Mouse (Mus musculus): ENCODE data around the gene Gclc. TPM values are rescaled to one million over a fixed set of nuclear protein-coding genes. Genes with fewer than 3 reads are reported as not detected.
"Not testable (repeated sequence)": the region's sequence is repeated elsewhere in the genome, so short reads cannot be mapped to it uniquely, and the experiment has no call there.

Gene Gclc
- total RNA-seq, 2 experiments from 2014 or later = 44.6 to 56.8 TPM

GRCm38 (mm10) chr9:77741452-77741851 lies 12.9 kb upstream of the Gclc start:
- ATAC-seq (replicated peaks; ENCODE audit: poor library complexity, severe bottlenecking) = no peak

GRCm38 (mm10) chr9:77744798-77745197 lies 9.5 kb upstream of the Gclc start:
- no peak for ATAC-seq (replicated peaks; ENCODE audit: poor library complexity, severe bottlenecking)

- ATAC-seq (replicated peaks; ENCODE audit: poor library complexity, severe bottlenecking) = no peak
These were observed 8.0 kb upstream of the Gclc start for GRCm38 (mm10) chr9:77746315-77746714.

- ATAC-seq (replicated peaks; ENCODE audit: poor library complexity, severe bottlenecking) = not testable (repeated sequence)
These were observed 6.0 kb upstream of the Gclc start for GRCm38 (mm10) chr9:77748292-77748691.

GRCm38 (mm10) chr9:77750133-77751060 lies 3.9 kb upstream of the Gclc start:
- peak; percentile 81 for ATAC-seq (replicated peaks; ENCODE audit: poor library complexity, severe bottlenecking)

- peak; percentile 4; the same call in 1 of the 2 replicates for ATAC-seq (replicated peaks; ENCODE audit: poor library complexity, severe bottlenecking)
These were observed 3.2 kb upstream of the Gclc start for GRCm38 (mm10) chr9:77751091-77751521.

GRCm38 (mm10) chr9:77754728-77755402 lies 530 bp downstream of the Gclc start:
- ATAC-seq (replicated peaks; ENCODE audit: poor library complexity, severe bottlenecking) = peak; percentile 56

GRCm38 (mm10) chr9:77755403-77755784 lies 1.1 kb downstream of the Gclc start:
- ATAC-seq (replicated peaks; ENCODE audit: poor library complexity, severe bottlenecking) = no peak

- ATAC-seq (replicated peaks; ENCODE audit: poor library complexity, severe bottlenecking) = peak; percentile 57
These were observed 1.7 kb downstream of the Gclc start for GRCm38 (mm10) chr9:77756076-77756475.

- no peak for ATAC-seq (replicated peaks; ENCODE audit: poor library complexity, severe bottlenecking)
These were observed 3.0 kb downstream of the Gclc start for GRCm38 (mm10) chr9:77757331-77757730.

GRCm38 (mm10) chr9:77758481-77758880 lies 4.1 kb downstream of the Gclc start:
- ATAC-seq (replicated peaks; ENCODE audit: poor library complexity, severe bottlenecking) = no peak

GRCm38 (mm10) chr9:77759111-77759510 lies 4.8 kb downstream of the Gclc start:
- no peak for ATAC-seq (replicated peaks; ENCODE audit: poor library complexity, severe bottlenecking)

- ATAC-seq (replicated peaks; ENCODE audit: poor library complexity, severe bottlenecking) = no peak
These were observed 5.4 kb downstream of the Gclc start for GRCm38 (mm10) chr9:77759756-77760155.

GRCm38 (mm10) chr9:77766218-77766617 lies 11.9 kb downstream of the Gclc start:
- ATAC-seq (replicated peaks; ENCODE audit: poor library complexity, severe bottlenecking) = no peak

- ATAC-seq (replicated peaks; ENCODE audit: poor library complexity, severe bottlenecking) = no peak
These were observed 12.4 kb downstream of the Gclc start for GRCm38 (mm10) chr9:77766767-77767166.

- ATAC-seq (replicated peaks; ENCODE audit: poor library complexity, severe bottlenecking) = no peak
These were observed 16.6 kb downstream of the Gclc start for GRCm38 (mm10) chr9:77770909-77771308.

GRCm38 (mm10) chr9:77771330-77771729 lies 17.0 kb downstream of the Gclc start:
- ATAC-seq (replicated peaks; ENCODE audit: poor library complexity, severe bottlenecking) = no peak

GRCm38 (mm10) chr9:77771765-77772383 lies 17.5 kb downstream of the Gclc start:
- no peak for ATAC-seq (replicated peaks; ENCODE audit: poor library complexity, severe bottlenecking)

GRCm38 (mm10) chr9:77776720-77777515 lies 22.6 kb downstream of the Gclc start:
- ATAC-seq (replicated peaks; ENCODE audit: poor library complexity, severe bottlenecking) = no peak

GRCm38 (mm10) chr9:77777622-77778021 lies 23.3 kb downstream of the Gclc start:
- no peak for ATAC-seq (replicated peaks; ENCODE audit: poor library complexity, severe bottlenecking)
